ENCODE assay signal across 15 mouse cellular contexts in genomic region chr2:79343115-79343514, GRCm38 (mm10).
DNase-seq lines count a peak whose midpoint lies in the region; ATAC-seq and TF ChIP-seq lines count a peak whose summit lies in the region.
"Had no signal": no experiment of that assay in that cellular context is flagged by ENCODE, and none has a peak within 500 bp of the region (broad histone marks: within the 10 kb centered on the region; RNA-seq: fewer than 3 reads in every experiment).

No protein-coding gene starts in this region.

- no peak for TF ChIP-seq CTCF in forebrain, postnatal 0 days (IDR thresholded peaks at IDR 0.05; ENCODE audit: low read depth)

- H3K9me3 ChIP-seq in forebrain, embryonic 15.5 days, result no peaks in the 10 kb centered on the region
- H3K9me3 ChIP-seq in forebrain, embryonic 10.5 days, result no peaks in the 10 kb centered on the region
- H3K9me3 ChIP-seq in forebrain, postnatal 0 days (ENCODE audit: low read length), result no peaks in the 10 kb centered on the region
- H3K9me3 ChIP-seq in forebrain, embryonic 12.5 days, result no peaks in the 10 kb centered on the region
- H3K9me3 ChIP-seq: embryonic facial prominence, embryonic 10.5 days; embryonic facial prominence, embryonic 12.5 days had no signal

- H3K27me3 ChIP-seq in forebrain, embryonic 15.5 days, result no peaks in the 10 kb centered on the region
- no peaks in the 10 kb centered on the region for H3K27me3 ChIP-seq in forebrain, embryonic 10.5 days (ENCODE audit: poor library complexity, severe bottlenecking)
- H3K27me3 ChIP-seq in forebrain, postnatal 0 days (ENCODE audit: insufficient read depth, low read length), result no peaks in the 10 kb centered on the region
- H3K27me3 ChIP-seq in forebrain, embryonic 12.5 days, result no peaks in the 10 kb centered on the region
- H3K27me3 ChIP-seq: embryonic facial prominence, embryonic 12.5 days had no signal

- DNase-seq in forebrain, embryonic 10.5 days (ENCODE audit: extremely low spot score, low spot score), result no peak
- peak; percentile 32 for DNase-seq in forebrain, postnatal 0 days
- DNase-seq in ovary, postnatal 10 days (ENCODE audit: low spot score), result no peak
- DNase-seq: adrenal gland, adult 2 months; adrenal gland, postnatal 10 days; adrenal gland, postnatal 25 days; cerebellum, adult 11-12 months; cerebellum, adult 2 months; cerebellum, adult 9-10 months; cerebellum, postnatal 10 days; cerebellum, postnatal 25 days had no signal

- no peak overlapping the region for H3K27ac ChIP-seq in forebrain, embryonic 15.5 days (replicated peaks)
- no peak overlapping the region for H3K27ac ChIP-seq in forebrain, embryonic 10.5 days
- no peak overlapping the region for H3K27ac ChIP-seq in forebrain, postnatal 0 days (ENCODE audit: low read depth, low read length)
- H3K27ac ChIP-seq in forebrain, embryonic 12.5 days, result no peak overlapping the region
- H3K27ac ChIP-seq: embryonic facial prominence, embryonic 10.5 days; embryonic facial prominence, embryonic 12.5 days had no signal

- H3K4me1 ChIP-seq in forebrain, embryonic 15.5 days, result no peaks in the 10 kb centered on the region
- no peaks in the 10 kb centered on the region for H3K4me1 ChIP-seq in forebrain, embryonic 10.5 days
- H3K4me1 ChIP-seq in forebrain, postnatal 0 days (ENCODE audit: insufficient read depth), result no peaks in the 10 kb centered on the region
- no peaks in the 10 kb centered on the region; the same call in 1 of the 2 replicates for H3K4me1 ChIP-seq in forebrain, embryonic 12.5 days
- H3K4me1 ChIP-seq: embryonic facial prominence, embryonic 10.5 days; embryonic facial prominence, embryonic 12.5 days had no signal

- H3K4me2 ChIP-seq in forebrain, embryonic 15.5 days (replicated peaks), result no peak overlapping the region
- no peak overlapping the region for H3K4me2 ChIP-seq in forebrain, postnatal 0 days (ENCODE audit: low read depth)
- H3K4me2 ChIP-seq in forebrain, embryonic 12.5 days, result no peak overlapping the region
- H3K4me2 ChIP-seq: embryonic facial prominence, embryonic 12.5 days had no signal

- WGBS in forebrain, embryonic 15.5 days, result 67% methylated on average over 8 of the region's 8 CpGs
- WGBS in forebrain, embryonic 10.5 days, result 93% methylated on average over 8 of the region's 8 CpGs
- 57% methylated on average over 8 of the region's 8 CpGs for WGBS in forebrain, postnatal 0 days
- WGBS in forebrain, embryonic 12.5 days, result 90% methylated on average over 8 of the region's 8 CpGs

- ATAC-seq in forebrain, embryonic 15.5 days (replicated peaks), result peak; percentile 38; the same call in 1 of the 2 replicates
- ATAC-seq in forebrain, postnatal 0 days, result peak; percentile 60
- no peak for ATAC-seq in forebrain, embryonic 12.5 days (ENCODE audit: low FRiP score)

- H3K4me3 ChIP-seq in forebrain, embryonic 15.5 days, result no peak overlapping the region
- H3K4me3 ChIP-seq in forebrain, embryonic 10.5 days, result no peak overlapping the region
- H3K4me3 ChIP-seq in forebrain, postnatal 0 days (ENCODE audit: low read depth, low read length), result no peak overlapping the region
- H3K4me3 ChIP-seq in forebrain, embryonic 12.5 days (replicated peaks), result no peak overlapping the region
- H3K4me3 ChIP-seq: embryonic facial prominence, embryonic 10.5 days; embryonic facial prominence, embryonic 12.5 days had no signal

- no peak overlapping the region for H3K9ac ChIP-seq in forebrain, embryonic 15.5 days (replicated peaks)
- no peak overlapping the region for H3K9ac ChIP-seq in forebrain, postnatal 0 days
- H3K9ac ChIP-seq in forebrain, embryonic 12.5 days, result no peak overlapping the region
- H3K9ac ChIP-seq: embryonic facial prominence, embryonic 12.5 days had no signal

- H3K36me3 ChIP-seq in forebrain, embryonic 15.5 days, result no peaks in the 10 kb centered on the region
- H3K36me3 ChIP-seq in forebrain, embryonic 10.5 days (replicated peaks), result no peaks in the 10 kb centered on the region
- no peaks in the 10 kb centered on the region for H3K36me3 ChIP-seq in forebrain, postnatal 0 days (ENCODE audit: insufficient read depth)
- H3K36me3 ChIP-seq in forebrain, embryonic 12.5 days (replicated peaks), result no peaks in the 10 kb centered on the region
- H3K36me3 ChIP-seq: embryonic facial prominence, embryonic 10.5 days; embryonic facial prominence, embryonic 12.5 days had no signal
